Mouse (Mus musculus) stomach, postnatal 0 days (tissue): ENCODE measurements around the gene Sphk1.

Experiments used
- CTCF ChIP-seq: IDR thresholded peaks from 2 replicates; pipeline ENCODE4 v1.5.1; 2016; ENCODE audit warnings: antibody characterized with exemption, low read depth, mild to moderate bottlenecking, moderate library complexity
- EP300 ChIP-seq: optimal IDR thresholded peaks from 2 replicates; pipeline ENCODE3; 2016; ENCODE audit warnings: antibody characterized with exemption

- TF ChIP-seq EP300 (no peak), CTCF (peak; percentile 36; the same call in 1 of the 2 replicates)
These were observed 15.2 kb upstream of the Sphk1 start for GRCm38 (mm10) chr11:116515330-116516020.
